Comparison of ENCODE assay signal across 16 mouse cellular contexts in the genomic region with DNA sequence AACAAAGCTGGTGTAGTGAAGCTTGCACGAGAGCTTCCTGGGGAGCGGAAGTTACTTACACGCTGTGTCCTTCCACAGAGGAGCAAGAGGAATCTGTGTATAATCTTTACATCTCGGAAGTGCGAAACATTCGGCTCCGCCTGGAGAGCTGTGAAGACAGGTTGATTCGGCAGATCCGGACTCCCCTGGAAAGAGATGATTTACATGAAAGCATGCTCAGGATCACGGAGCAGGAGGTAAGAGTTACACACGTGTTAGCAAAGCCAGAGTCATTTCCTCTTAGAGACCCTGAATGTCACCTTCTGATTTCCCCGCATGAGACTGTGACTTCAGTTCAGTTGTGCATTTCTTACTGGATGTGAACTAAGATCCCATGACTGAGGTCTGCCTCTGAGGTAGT.
"Had no signal": no experiment of that assay in that cellular context is flagged by ENCODE, and none has a peak within 500 bp of the region (broad histone marks: within the 10 kb centered on the region; RNA-seq: fewer than 3 reads in every experiment).

No protein-coding gene starts in this region.

- DNase-seq: cerebellum, adult 8-10 months; cerebellum, adult 9-10 months; cerebellum, adult 9-11 months; cerebellum, postnatal 10 days; cerebellum, postnatal 14 days; cerebellum, postnatal 25 days; cerebellum, postnatal 36 days; embryo, embryonic 11 days; forebrain, postnatal 0 days; gastrocnemius, adult 2 months; gastrocnemius, postnatal 10 days; gastrocnemius, postnatal 14 days; gastrocnemius, postnatal 25 days; gastrocnemius, postnatal 36 days; heart, adult 18-20 months; heart, adult 2 months had no signal
